Mouse (Mus musculus) left cerebral cortex, postnatal 10 days (tissue): ENCODE data around the gene Phf21b. TPM values are rescaled to one million over a fixed set of nuclear protein-coding genes. Genes with fewer than 3 reads are reported as not detected.
"Not testable (repeated sequence)": the region's sequence is repeated elsewhere in the genome, so short reads cannot be mapped to it uniquely, and the experiment has no call there.

Experiments used
- DNase-seq, 2 experiments: peaks; one replicate each; pipeline ENCODE4 v3.0.0; 2021 to 2022; ENCODE audit warnings: low spot score in 2 of 2, mixed read lengths in 1 of 2; ENCODE audit errors: extremely low spot score in 1 of 2
- intact Hi-C: fragments of 180-260 bp; cut with DNase I; formaldehyde crosslinking; loops from one replicate; pipeline ENCODE4 v1.15.1; 2025
- total RNA-seq, 2 experiments: library from RNA; stranded (reverse); gene quantifications; 2 replicates each; pipeline ENCODE4 v1.2.3; 2021

Gene Phf21b
- total RNA-seq, 2 experiments from 2014 or later: 7.9 to 9.2 TPM

DNA sequence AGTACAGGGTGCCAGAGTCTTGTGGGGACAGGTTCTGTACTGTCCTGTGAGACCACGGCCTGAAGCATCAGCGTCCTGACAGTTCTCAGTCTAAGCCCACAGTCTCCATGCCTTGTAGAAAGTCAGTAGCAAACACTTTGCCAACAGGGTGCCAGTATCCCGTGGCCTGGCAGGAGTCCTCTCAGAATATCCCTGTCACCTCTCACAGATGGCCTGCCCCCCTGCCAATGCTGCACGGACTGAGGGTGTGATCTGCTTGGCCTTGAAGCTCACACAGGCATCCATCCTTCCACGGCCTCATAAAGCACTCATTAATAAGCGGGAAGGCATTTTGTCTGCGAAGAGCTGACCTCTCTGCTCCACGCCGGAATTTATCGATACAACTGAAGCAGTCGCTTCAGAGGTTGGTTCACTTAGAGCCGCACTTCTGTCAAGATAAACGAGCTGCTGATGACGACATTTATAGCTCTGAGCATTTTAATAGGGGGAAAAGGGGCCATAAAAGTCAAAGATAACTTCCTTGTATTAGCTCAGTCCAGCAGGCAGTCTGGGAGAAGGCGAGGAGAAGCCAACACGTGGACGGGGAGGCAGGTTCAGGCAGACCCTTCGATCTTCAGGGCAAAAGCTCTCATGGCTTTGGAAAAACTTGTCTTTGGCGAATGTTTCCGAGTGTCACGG lies 46.4 kb downstream of the Phf21b start:
- intact Hi-C loops: no loop called here
- DNase-seq: no peak

DNA sequence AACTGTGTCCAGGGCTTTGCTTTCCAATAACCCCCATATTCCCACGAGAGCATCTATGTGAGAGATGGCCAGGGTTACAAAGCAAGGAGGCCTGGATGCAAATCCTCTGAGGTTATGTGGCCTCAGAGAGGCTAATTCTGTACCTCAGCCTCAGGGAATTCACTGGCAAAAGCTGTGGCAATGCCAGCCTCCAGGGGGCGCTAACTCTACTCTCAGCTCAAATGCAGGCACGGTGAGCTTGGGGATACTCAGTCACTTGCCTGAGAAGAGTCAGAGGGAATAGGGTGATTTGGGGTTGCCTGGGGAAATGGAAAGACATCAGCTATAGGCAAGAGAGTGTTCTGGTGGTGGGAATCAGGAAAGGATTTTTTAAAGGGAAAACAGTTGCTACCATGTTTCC lies 52.2 kb downstream of the Phf21b start:
- intact Hi-C loops: no loop called here
- peak in 1 of 2 experiments; percentile 66 for DNase-seq

DNA sequence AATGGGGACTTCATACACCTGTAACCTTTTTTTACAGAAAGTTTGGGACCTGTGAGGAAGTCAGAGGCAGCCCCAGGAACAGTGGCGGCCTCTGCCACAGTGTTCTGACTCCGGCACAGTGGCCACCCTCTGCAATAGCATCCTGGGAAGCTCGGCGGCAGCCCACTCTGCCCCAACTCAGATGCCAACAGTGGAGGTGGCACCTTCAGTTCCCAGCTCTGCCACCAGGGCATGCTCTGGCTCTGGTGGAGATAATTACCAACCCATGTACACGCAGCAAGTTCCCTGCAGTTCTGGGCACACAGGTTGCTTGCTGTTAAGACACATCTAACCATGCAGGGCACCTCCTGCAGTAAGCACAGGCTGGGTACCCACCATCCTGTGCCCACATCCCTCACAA lies 55.7 kb downstream of the Phf21b start:
- intact Hi-C loops: loop anchor here (2.0 kb wide), 1 partner anchor 91 kb away; no protein-coding TSS in a partner anchor
- DNase-seq: peak in 1 of 2 experiments; percentile 63

DNA sequence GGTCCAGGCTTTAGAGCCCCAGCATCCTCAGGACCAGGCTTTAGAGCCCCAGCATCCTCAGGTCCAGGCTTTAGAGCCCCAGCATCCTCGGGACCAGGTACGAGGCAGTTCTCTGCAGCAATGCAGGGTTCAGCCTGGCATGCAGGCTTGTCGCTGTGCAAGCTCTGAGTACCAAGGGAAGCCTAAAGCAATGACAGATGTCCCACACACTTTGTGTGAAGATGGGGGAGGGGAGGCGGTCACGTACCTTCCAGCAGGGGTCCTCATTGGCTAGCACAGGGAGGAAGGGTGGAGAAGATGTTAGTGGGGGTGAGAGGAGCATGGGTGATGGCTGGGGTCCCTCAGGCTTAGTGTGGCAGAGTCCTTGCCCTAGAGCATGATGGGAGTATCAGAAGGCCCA lies 62.2 kb downstream of the Phf21b start:
- DNase-seq: no peak
- intact Hi-C loops: no loop called here

DNA sequence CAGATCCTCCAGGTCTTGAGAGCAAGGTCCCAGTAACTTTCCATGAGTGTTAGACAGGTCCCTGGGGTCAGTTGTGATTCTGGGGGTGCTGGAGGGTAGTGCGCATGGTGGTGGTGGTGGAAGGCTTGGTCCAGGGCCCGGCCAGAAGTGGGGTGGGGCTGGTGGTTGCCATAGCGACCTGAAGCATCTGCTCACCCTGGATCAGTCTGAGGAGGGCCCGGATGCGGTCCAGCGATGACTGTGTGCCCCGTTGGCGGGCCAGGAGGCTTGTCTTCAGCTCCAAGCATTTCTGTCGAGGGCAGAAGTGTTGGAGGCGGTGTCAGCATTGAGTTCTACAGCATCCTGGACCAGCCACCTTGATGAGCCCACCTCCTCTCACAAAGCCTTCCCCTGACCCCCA lies 68.7 kb downstream of the Phf21b start:
- DNase-seq: no peak
- intact Hi-C loops: no loop called here

DNA sequence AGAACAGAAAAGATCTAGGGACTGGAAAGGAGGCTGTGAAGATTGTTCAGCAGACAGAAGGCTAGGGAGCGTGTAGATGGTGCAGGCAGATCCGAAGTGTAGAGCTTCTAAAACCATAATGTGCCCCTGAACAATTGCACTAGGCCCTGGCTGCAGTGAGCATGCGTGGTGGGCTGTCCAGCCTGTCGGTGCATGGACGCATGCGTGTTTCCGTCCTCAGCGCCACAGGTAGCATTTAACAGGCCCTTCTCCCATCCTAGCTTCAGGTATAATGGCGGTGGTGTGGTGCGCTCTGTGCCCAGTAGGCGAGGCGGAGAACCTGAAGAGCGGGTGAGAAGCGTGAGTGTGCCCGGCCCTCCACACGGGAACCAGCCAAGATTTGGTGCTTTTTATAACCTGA lies 71.0 kb downstream of the Phf21b start:
- intact Hi-C loops: no loop called here
- DNase-seq: no peak

DNA sequence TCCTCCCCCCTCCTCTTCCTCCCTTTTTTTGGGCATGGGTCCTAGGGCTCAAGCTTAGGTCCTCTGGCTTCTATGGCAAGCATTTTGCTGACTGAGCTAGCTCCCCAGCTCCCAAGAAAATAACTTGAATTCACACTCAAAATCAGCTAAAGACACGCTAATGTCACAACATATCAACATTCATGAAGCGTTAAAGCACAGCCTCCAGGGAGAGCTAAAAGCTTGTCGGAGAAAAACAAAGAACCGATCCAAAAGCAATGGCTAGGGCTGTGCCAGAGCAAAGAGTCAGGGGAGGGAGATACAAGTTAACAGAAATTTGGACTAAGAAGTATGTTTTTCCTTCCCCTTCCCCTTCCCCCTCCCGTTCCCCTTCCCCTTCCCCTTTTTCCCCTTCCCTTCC lies 77.3 kb downstream of the Phf21b start:
- no peak for DNase-seq
- intact Hi-C loops: no loop called here

DNA sequence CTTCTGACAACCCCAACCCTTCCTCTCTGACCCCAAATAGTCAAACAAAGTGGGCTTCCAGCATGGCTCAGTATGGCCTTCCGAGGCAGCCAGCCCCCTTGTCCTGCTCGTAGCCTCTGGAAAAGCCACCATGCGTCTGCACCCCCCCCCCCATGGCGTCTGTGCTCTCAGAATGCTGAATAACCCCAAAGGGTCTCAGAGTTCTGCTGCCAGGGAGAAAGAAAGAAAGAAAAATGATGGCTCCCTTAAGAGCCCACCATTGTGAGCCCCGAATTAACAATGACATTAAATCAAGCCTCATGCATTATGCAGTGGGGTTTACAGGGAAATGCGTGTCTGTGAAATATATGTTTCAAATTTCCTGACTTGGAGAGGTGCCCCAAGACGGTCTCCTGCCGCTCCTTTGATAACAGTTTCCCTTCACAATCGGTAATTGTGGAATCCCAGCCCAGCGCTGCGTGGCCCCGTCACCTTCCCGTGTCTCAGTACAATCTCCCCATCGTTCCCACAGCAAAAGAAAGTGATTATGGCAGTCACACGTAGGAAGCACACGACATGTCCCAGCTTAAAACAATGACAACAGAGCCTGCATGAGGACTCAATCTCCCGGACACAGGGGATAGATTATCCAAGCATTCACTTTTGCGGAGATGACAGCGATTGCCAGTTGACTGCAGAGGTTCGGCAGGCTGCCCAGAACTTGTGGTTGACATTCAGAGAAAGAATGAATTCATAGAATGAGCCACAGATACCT lies 80.3 kb downstream of the Phf21b start:
- DNase-seq: peak; percentile 28 to 51
- intact Hi-C loops: no loop called here

DNA sequence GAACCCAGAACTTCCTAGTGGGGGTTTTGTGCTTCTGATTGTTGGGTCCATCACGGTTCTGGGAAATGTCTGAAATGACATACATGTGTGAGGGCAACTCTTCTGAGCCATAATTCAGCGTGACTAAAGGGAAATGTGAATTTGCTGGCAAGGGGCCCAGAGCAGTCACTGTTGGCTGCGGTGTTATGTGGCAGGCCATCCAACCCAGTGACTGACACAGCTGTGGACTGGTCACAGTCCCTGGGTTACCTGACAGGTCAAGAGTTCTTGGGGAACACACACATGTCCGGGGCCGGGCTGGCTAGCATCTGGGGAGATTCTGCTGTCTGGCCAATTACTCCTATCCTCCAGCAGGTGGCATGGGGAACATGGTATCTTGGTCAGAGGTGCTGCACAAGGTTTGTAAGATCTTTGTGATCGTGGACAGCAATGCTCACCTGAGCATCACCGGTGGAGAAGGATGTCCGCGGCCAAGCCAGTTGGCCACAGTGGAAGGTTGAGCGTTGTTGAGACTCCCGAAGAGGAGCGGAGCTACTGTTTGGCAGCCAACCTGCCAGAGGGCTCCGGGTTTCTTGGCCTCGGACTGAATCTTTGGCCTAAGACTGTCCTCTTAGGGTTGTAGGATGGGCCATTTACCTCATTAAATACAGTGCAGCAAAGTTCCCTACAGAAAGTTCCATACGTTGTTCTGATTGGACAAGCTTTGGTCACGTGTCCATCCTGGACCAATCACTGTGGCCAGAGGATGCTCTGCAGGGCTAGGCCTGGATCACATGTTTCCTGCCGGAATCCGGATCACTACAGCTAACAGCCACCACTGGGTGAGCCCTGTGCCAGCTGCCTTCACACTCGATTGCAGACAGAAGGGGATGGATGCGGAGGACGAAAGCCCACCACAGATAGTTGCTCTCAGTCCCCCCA lies 83.4 kb downstream of the Phf21b start:
- intact Hi-C loops: no loop called here
- DNase-seq: peak in 1 of 2 experiments; percentile 31

DNA sequence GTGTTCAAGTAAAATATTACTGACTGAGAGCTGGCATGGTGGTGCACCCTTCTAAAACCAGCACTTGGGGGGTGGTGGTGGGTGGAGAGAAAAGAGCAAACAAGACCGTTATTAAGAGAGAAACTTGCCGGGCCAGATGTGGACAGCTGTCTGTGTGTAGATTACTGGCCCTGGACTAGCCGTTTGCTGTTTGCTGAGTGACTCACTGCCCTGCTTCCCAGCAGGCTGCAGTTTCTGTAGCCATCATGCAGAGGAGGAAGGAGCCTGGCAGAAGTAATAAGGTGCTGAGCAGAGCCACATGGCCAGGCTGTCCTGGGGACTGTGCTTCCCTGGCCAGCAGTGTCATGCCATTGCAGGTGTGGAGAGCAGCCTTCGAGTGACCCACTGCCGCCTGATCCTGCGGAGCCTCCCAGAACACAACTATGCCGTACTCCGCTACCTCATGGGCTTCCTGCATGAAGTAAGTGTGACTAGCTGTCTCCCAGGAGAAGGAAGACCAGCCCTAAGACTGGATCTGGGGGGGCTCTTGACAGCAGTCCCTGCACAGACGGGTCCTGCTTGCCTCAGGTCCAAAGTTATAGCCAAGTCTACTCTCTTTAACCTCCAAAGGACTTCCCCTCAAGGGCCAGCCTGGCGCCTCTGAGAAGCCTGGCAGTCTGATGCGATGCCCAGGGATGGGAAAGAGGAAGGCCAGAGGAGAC lies 86.1 kb downstream of the Phf21b start:
- intact Hi-C loops: no loop called here
- DNase-seq: no peak

DNA sequence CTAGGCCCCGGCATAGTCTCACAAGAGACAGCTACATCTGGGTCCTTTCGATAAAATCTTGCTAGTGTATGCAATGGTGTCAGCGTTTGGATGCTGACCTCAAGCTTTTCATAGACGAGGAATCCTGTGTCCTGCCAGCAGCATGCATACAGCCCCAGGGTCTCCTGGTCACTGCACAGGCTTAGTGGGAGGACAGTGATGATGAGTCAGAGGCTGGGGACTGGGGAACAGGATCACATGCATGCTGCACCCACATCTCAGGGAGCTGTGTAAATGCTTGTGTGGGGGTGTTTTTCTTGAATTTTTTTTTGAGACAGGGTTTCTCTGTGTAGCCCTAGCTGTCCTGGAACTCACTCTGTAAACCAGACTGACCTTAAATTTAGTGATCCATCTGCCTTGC lies 87.3 kb downstream of the Phf21b start:
- intact Hi-C loops, DNase-seq: not testable (repeated sequence)

DNA sequence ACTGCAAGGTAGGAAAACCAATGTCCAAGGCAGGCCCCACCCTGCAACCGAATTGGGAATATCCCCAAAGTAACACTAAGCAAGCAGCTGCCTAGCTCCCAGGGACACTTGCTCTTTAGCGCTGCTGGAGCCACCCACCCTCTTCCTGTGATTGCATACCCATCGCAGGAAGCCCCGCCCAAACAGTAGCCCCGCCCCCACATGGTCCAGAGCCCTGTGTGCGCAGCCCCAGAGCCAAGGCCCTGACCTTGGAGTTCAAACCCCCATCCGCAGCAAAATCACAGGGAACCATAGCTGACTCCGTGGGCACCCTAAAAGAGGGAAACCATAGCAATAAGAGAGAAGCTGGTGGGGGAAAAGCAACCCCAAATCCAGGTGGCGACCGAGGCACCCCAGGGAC lies 89.2 kb downstream of the Phf21b start:
- intact Hi-C loops: no loop called here
- DNase-seq: peak in 1 of 2 experiments; percentile 45

DNA sequence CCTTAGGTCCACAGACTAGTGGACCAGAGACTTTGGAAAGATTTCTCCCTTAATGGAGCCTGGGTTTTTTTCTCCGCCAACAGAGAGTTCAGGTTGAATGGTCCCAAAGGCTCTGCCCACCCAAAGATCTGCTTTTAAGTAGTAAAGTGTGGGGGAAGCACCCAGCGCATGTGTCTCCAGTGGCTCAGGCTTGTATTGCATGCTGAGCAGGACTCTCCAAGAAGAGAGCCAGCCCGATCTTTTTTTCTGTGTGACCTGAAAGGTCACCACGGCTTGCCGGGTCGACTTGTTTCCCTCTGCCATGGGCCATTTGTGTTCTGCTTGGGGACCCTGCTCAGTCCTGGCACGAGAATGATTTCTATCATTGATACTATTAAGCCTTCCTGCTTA lies 92.4 kb downstream of the Phf21b start:
- intact Hi-C loops: no loop called here

DNA sequence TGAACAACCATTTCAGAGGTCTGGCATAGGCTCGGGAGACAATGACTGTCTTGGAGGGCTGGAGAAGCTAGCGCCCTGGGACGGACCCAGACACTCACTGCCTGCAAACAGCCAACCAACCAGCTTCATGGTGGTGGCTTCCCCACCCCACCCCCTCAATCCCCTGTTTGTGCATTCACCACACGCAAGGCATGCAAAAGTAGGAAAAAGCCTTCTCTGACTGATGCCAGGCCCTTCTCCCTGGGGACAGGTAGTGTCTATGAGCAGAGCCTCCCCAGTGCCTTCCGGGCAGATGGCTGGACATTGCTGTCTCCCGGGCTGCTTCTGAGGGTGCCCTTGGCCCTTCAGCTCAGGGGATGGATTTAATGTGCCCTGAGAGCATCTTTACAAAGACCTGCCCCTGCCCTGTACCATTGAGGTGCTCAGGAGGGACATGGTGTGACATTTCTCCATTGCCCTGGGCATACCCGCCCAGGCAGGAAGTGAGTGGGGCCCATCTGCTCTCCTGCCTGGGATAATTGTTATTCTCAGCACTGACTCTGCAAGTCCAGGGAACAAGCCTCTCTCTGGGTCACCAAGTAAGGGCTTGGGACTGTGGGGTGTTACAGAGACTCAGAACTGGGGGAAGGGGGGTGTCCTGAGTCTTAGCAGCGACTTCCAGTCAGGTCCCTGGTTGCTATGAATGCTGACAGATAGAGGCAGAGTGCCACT lies 93.0 kb downstream of the Phf21b start:
- no peak for DNase-seq
- intact Hi-C loops: no loop called here

More for the DNA sequence above, 92.4 kb downstream of the Phf21b start:
- DNase-seq: no peak

DNA sequence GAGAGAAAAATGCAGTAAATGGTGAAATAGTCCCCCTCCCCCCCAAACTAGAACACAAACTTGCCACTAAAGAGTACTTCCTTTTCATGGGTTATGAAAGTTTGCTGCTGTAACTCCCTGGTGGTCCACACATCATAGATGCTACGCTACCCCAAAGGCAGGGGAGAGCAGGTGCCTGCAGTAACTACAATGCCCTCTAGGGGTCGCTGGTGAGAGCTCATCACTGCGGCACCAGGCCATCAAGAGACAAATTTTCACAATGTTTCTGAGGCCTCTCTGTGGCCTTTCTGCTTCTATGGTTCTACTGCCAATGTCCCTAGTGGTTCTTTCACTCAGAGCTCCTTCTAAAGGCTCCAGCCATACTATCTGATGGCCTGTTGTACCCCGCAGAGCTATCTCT lies 97.4 kb downstream of the Phf21b start:
- intact Hi-C loops: loop anchor here (5.0 kb wide), 1 partner anchor 164 kb away; the partner anchor contains the start of genes Gm29666 and Nup50
- peak in 1 of 2 experiments; percentile 52 for DNase-seq

DNA sequence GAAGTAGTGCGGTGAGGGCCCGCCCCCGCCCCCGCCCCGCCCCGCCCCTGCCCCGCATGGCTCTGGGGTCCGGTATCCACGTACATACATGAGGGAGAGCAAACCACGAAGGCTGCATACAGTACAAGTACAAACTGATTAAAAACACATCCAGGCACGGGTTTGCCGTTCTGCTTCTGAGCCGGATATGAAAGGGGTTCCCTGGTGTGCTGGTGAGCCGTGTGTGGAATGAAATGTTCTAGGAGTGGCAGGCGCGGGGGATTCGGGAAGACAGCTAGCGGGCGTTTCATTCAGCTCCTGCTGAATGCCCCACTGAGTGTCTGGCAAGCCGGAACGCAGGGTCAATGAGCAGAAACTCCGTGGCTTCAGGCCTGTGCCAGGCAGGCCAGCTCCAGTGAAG lies 99.4 kb downstream of the Phf21b start:
- intact Hi-C loops: loop anchor here (5.0 kb wide), 1 partner anchor 166 kb away; the partner anchor contains the start of genes Gm29666 and Nup50
- no peak for DNase-seq

DNA sequence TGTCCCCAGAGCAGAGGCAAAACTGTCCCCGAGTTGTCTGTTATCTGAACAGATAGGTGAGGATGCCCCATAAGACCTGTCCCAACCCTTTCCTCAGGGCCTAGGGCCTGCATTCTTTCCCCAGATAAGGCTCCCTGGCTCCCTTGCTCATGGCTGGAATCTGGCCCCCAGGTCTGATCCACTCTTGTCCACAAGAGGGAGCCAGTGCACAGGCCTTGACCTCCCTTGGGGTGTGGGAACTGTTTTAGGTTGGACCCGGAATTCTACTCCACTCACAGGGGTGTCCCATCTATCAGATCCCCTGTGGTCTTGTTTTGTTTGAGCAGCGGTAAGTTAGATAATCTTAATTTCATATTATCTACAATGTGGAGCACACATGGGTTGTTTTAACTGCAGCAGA lies 100.9 kb downstream of the Phf21b start:
- intact Hi-C loops: loop anchor here (5.0 kb wide), 1 partner anchor 167 kb away; the partner anchor contains the start of genes Gm29666 and Nup50

DNA sequence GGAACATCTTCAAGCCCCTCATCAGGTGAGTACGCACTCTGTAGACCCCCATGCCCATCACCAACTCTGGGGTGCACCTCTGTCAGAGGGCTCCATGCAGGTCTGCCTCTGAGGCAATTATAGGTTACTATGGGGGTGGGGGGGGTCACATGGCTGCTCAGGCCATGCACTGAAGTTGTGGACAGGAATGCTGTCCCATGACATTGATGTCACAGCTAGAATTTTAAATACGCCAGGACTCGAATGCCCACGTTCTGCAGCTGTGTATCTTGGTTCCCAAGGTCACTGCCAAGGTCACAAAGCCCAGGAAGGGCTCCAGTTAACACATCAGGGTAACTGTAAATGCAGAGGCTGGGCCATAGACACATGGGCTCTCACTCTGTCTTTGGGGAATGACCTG lies 110.0 kb downstream of the Phf21b start:
- DNase-seq: no peak
- intact Hi-C loops: no loop called here

More for the DNA sequence above, 100.9 kb downstream of the Phf21b start:
- DNase-seq: peak; percentile 62 to 71
